Mouse (Mus musculus) bone marrow macrophage, adult 2 months (primary cell): ENCODE data around the gene Rpf1.

Experiments
- CTCF ChIP-seq: IDR thresholded peaks from 2 replicates; pipeline ENCODE4 v1.5.1; 2012; ENCODE audit warnings: low read depth, mild to moderate bottlenecking, low read length, moderate library complexity
- POLR2A ChIP-seq: IDR thresholded peaks from 2 replicates; pipeline ENCODE4 v1.6.1; 2012; ENCODE audit warnings: mild to moderate bottlenecking, low read depth, low read length, borderline replicate concordance

GRCm38 (mm10) chr3:146474428-146474827, 46.8 kb downstream of the Rpf1 start:
- TF ChIP-seq POLR2A (no peak), CTCF (no peak)
